Mouse (Mus musculus) c-Kit-negative CD71-positive TER-119-positive erythroid progenitor cells, embryonic 14.5 days (primary cell): ENCODE data around the gene Ccdc163.
"Not testable (repeated sequence)": the region's sequence is repeated elsewhere in the genome, so short reads cannot be mapped to it uniquely, and the experiment has no call there.

Experiments
- DNase-seq: peaks from one replicate; pipeline ENCODE4 v3.0.0-alpha.2; 2013; ENCODE audit warnings: low read depth, low spot score

Ccdc163 gene

GRCm38 (mm10) chr4:116708201-116708764, at the start of gene Ccdc163, which contains the start of gene Mmachc:
TSS of gene Ccdc163 (plus strand) at chr4:116708509.
TSS of gene Mmachc (minus strand) at chr4:116708406.
- DNase-seq = peak; percentile 80

GRCm38 (mm10) chr4:116659474-116659873, 48.8 kb upstream of the Ccdc163 start:
- DNase-seq = no peak

DNA sequence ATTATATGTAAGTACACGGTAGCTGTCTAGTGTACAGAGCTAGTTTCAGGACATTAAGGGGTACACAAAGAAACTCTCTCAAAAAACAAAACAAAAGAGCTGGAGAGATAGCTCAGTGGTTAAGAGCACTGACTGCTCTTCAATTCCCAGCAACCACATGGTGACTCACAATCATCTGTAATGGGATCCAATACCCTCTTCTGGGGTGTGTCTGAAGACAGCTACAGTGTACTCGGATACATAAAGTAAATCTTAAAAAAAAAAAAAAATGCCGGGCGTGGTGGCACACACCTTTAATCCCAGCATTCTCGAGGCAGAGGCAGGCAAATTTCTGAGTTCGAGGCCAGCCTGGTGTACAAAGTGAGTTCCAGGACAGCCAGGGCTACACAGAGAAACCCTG, 48.4 kb upstream of the Ccdc163 start:
- DNase-seq = not testable (repeated sequence)

DNA sequence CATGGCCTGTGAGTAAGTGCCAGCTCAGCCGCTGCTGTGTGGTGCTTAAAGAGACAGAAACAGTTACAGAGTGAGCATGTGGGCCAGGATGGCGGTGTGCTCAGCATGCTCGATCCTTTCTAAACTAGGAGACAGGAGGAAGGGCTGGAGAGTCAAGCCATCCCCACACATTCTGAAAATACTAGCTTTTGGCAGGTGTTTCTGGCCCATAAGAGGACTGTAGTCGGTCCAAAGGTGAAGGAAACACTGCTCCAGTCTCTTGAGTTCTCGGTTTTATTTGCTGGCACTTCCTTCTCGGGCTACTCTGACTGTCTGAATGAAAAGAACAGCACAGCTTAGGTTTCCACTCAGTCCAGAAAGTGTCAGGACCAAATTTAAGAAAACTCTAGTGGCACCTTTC, 47.5 kb upstream of the Ccdc163 start:
- no peak for DNase-seq

DNA sequence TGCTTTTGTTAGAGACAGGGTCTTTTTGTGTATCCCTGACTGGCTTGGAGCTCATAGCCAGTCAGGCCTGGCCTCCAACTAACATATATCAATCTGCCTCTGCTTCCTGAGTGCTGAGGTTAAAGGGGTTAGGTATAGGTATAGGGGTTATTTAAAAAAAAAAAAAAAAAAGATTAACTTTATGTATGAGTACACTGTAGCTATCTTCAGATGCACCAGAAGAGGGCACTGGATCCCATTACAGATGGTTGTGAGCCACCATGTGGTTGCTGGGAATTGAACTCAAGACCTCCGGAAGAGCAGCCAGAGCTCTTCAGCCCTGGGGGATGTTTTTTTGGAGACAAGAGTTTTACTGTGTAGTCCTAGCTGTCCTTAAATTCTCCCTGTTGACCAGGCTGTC, 46.3 kb upstream of the Ccdc163 start:
- DNase-seq = no peak

- no peak for DNase-seq
These were observed 41.7 kb upstream of the Ccdc163 start for GRCm38 (mm10) chr4:116666625-116667024.

GRCm38 (mm10) chr4:116668145-116668544, 40.2 kb upstream of the Ccdc163 start:
- no peak for DNase-seq

DNA sequence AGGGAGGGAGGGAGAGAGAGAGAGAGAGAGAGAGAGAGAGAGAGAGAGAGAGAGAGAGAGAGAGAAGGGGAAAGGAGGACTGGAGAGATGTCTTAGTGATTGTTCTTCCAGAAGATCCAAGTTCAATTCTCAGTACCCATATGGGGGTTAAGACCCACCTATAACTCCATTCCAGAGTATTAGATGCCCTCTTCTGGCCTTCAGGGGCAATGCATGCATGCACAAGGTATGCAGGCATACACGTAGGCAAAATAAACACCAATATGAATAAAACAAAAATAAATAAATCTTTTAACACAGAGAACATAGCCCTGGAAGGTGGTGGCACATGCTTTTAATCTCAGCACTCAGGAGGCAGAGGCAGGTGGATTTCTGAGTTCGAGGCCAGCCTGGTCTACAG, 39.0 kb upstream of the Ccdc163 start:
- no peak for DNase-seq

DNA sequence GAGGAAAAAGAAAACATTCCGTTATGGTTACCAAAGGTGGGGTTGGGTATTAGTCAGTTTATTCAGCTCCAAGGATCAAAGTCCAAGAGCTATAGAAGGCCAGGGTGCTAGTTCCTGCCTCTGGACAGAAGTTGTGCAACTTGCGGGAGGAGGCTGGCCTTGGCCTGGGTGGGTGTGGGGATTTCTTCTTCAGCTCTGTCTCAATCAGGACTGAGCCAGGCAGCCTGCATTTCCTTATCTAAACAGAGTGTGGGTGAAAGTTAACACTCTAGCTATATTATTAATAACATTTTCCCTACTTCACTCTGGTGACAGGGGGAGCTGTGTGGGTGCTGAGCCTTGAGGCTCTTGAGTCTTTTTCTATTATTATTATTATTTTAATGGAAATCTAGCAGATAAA, 35.5 kb upstream of the Ccdc163 start:
- no peak for DNase-seq

- not testable (repeated sequence) for DNase-seq
These were observed 33.5 kb upstream of the Ccdc163 start for GRCm38 (mm10) chr4:116674761-116675160.

DNA sequence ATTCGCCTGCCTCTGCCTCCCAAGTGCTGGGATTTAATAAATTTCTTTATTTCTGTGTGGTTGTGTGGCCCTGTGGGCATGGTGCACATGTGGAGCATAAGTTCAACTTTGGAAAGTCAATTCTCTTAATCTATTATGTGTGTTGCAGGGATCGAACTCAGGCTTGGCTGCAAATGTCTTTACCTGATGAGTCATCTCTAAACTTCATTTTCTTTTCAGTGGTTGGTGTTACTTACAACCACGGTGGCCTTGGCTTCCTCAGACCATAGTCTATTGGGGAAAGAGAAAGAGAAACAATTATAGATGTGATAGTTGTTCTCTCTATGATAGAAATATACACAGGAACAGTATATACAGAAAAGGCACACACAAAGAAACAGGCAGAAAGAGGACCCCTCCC, 32.3 kb upstream of the Ccdc163 start:
- no peak for DNase-seq

DNA sequence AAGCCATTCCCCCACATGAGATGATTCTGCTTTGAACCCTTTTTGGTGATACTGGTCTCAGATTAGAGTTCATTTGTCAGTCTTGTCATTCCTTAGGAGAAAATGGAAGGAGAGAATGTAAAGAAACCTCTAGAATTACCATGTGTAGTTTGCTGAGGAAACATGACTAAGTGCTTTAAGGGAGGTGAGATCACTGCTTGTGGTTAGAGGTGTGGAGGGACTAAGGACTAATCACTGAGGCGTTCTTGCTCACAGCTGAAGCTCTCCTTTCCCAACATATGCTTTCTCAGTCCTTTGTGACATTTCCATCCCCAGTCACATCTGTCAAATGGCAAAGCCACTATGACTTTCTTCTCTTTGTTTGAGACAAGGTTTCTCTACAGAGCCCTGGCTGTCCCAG, 30.5 kb upstream of the Ccdc163 start:
- no peak for DNase-seq

DNA sequence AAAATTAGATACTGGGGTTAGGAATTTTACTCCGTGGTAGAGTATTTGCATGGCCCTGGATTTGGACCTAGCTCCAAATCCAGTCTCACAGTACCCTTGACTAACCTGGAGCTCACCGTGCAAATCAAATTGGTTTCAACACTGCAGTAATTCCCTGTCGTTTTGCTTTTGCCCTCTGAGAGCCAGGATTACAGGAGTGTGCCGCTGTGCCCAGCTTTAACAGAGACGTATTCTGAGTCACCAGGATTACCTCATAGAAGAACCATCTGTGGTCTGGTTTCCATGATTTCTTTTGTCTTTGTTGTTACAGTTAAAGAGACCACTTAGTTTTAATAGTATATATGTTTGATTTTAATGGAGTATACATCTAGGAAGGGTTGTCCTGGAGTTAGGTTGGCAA, 29.2 kb upstream of the Ccdc163 start:
- DNase-seq = no peak

DNA sequence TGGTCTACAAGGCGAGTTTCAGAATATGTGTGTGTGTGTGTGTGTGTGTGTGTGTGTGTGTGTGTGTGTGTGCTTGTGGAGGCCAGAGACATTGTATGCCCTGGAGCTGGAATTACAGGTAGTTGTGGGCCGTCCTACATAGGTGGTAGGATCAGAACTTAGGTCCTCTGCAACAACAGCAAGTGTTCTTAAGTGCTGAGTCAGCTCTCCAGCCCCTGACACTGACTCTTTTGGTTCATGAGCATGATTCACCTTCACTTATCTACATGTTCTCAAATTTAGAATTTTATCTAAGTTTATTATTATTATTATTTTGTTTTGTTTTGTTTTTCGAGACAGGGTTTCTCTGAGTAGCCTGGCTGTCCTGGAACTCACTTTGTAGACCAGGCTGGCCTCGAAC, 27.8 kb upstream of the Ccdc163 start:
- not testable (repeated sequence) for DNase-seq

DNA sequence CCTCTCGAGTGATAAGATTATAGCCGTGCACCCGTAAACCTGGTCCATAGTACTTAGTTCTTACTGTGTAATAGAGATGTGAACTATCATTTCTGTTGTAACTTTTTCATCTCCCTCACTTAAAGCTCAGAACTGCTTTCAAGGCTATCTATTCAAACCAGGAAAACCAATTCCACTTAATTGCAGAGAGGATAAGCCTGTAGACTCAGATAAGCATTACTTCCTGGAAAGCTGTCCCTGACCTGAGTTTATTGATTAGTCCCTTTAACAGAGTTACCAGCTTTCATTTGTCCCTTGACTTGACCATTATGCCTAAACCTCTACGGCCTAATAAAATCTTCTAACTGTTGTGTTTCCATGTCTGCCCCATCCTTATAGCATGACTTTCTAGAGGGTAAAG, 24.4 kb upstream of the Ccdc163 start:
- DNase-seq = peak; percentile 39

- no peak for DNase-seq
These were observed 23.6 kb upstream of the Ccdc163 start for GRCm38 (mm10) chr4:116684665-116685064.

DNA sequence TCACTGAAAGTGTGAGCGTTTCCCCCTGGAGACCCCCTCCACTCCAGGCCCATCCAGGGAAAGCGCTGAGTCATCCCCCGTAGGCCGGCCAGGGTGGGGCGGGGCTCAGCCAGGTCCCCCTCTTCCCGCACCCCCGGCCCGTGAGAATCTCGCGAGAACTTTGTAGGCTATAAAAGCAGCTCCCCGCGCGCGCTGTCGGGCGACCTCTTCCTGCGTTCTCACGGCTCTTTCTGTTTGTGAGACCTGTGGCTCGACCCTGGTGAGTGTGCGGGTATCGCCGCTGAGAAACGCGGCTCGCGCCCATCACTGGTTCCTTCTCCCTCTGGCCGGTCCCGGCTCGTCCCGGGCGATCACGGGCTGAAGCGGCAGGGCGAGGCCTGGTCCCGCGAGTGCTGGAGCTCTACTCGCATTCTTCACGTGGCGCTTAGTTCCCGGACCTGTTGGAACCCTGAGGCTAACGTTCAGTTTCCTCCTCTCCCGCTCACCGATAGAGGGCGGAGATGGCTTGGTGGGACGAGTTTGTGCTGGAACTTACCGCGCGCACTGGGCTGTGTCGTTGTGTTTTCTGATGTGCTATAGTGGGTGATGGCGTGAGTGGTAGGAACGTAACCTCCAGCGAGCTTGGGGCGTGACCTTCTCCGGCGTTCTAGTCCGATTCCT, 22.8 kb upstream of the Ccdc163 start, which contains the start of gene Prdx1:
Gene Prdx1 (plus strand): TSS at position 143 of the 660 bp plus-strand sequence.
- peak; percentile 70 for DNase-seq

DNA sequence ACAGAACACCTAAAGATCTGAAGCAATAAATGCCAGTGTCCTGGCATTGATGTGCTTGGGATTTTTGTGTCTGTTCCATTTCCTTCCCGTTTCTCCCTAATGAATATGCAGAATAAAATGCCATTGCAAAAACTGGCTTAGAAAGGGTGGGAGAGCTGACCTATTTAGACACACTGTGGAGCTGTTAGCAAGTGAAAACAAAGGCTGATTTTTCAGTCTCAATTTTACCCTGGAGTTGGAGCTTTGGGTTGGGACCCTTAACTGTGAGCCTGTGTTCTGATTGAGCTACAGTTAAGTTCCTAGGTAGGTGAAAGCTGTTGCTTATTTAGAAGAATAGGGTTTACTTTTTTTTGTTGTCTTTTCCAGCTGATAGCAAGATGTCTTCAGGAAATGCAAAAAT, 21.3 kb upstream of the Ccdc163 start:
- DNase-seq = no peak

- DNase-seq = no peak
These were observed 18.9 kb upstream of the Ccdc163 start for GRCm38 (mm10) chr4:116689309-116689876.

GRCm38 (mm10) chr4:116692146-116692545, 16.2 kb upstream of the Ccdc163 start:
- DNase-seq = no peak

DNA sequence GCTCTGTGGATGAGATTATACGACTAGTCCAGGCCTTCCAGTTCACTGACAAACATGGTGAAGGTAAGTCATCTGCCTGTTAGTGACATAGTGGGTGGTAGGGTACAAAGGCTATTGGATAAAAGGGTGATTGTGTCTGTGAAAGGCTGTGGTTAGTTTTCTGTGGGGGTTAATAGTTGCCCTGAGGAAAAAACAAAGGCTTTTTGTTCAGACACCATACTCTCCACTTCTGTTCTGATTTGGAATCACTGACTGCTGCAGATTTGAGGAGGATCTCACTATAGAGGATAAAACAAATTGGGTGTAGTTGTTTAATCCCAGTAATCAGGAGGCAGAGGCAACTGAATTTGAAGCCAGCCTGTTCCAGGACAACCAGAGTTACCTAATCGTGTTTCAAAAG, 14.5 kb upstream of the Ccdc163 start:
- no peak for DNase-seq

- DNase-seq = no peak
These were observed 9.5 kb upstream of the Ccdc163 start for GRCm38 (mm10) chr4:116698693-116699342.

- no peak for DNase-seq
These were observed 7.3 kb upstream of the Ccdc163 start for GRCm38 (mm10) chr4:116700964-116701363.
